Mouse (Mus musculus) thymus, postnatal 4 days (tissue): ENCODE results near the gene Rsad2.
"Not testable (repeated sequence)": the region's sequence is repeated elsewhere in the genome, so short reads cannot be mapped to it uniquely, and the experiment has no call there.

ENCODE experiments used
- DNase-seq: peaks from one replicate; pipeline ENCODE4 v3.0.0; 2021

The Rsad2 gene

DNA sequence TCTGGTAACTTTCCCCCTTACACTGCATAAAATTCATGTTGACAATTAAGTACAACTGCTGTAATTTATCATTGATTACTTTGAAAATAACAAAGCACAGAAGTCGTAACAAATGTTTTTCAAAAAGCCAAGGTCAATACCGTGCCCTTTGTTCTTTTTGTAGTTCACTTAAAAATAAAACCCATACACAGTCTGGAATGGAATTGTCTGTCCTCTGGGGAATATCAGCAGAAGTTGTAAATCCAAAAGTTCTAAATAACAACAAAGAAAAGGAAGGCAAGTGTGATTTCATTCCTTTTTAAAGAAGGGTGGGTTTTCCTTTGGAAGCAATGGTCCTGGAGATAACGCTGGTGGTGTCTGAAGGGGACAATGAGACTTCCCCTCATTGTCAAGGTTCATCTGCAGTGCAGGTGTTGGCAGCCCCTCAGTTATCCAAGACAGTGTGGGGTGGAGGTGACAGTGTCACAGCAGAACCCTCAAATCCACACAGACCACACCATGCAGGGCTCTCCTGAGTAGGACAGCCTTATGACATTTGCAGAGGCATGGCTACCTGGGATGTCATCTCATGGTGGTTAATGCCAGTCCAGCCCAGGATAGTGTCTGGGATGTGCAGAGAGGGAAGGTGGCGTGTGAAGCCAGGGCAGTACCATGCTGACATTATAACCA, 9.7 kb downstream of the Rsad2 start:
- no peak for DNase-seq

GRCm38 (mm10) chr12:26444511-26444910, 11.7 kb downstream of the Rsad2 start:
- no peak for DNase-seq

GRCm38 (mm10) chr12:26444054-26444453, 12.2 kb downstream of the Rsad2 start:
- DNase-seq = peak; percentile 80

GRCm38 (mm10) chr12:26439366-26439765, 16.9 kb downstream of the Rsad2 start:
- no peak for DNase-seq

DNA sequence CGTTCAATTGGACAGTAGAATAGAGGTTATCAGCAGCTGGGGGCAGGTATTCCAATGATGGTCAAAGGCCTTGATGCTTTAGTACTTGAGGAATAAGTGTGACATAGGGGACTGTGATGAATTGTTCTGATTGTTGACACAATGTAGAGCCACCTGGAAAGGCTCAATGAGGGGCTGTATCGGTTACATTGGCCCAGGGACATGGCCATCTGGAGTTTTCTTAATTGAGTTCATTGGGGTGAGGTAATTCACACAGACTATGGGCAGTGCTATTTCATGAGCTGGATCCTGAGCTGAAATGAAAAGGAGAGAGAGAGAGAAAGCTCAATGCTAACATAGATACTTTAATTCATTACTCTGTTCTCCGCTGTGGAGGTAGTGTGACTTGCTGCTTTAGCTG, 18.3 kb downstream of the Rsad2 start:
- DNase-seq = no peak

GRCm38 (mm10) chr12:26436334-26436733, 19.9 kb downstream of the Rsad2 start:
- DNase-seq = no peak

DNA sequence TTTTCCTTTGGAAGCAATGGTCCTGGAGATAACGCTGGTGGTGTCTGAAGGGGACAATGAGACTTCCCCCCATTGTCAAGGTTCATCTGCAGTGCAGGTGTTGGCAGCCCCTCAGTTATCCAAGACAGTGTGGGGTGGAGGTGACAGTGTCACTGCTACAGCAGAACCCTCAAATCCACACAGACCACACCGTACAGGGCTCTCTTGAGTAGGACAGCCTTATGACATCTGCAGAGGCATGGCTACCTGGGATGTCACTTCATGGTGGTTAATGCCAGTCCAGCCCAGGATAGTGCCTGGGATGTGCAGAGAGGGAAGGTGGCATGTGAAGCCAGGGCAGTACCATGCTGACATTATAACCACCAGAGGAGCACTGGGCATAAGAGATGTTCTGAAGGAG, 27.5 kb downstream of the Rsad2 start:
- not testable (repeated sequence) for DNase-seq

DNA sequence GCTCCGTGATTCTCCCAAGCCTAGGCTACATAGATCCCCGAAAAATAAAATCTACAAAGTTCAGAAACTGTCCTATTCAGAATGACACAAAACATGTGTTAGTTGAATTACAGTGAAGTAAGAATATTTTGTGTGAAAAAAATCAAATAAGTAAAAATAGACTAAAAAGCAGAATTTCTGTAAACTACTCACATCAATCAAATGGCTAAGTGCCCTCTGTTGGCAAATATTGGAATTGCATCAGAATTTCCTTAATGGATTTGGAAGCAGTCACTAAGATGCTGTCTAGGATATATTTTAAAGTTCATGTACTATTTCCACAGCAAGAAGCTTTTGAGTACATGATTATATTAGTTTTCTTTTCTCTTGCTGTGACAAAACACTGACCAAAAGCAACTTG, 31.4 kb downstream of the Rsad2 start:
- DNase-seq = no peak

DNA sequence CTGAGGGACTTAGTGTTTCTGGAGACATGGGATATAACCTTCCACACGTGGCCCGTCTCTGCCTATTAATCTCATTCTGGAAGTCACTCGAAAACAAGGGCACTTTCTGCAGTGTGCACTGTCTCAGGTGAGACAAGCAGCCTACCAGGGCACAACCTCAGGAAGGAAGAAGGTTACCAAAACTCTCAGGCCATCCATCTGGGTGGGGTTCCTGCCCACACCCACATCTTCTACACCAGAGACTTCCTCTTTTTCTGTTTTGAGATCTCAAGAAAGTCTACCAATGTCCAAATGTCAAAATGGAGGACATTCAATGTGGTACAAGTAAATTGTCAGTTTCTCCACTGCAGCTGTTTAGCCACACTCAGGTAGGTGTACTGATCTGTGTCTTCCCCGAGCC, 37.9 kb downstream of the Rsad2 start:
- no peak for DNase-seq

GRCm38 (mm10) chr12:26416636-26417295, 39.5 kb downstream of the Rsad2 start:
- no peak for DNase-seq

DNA sequence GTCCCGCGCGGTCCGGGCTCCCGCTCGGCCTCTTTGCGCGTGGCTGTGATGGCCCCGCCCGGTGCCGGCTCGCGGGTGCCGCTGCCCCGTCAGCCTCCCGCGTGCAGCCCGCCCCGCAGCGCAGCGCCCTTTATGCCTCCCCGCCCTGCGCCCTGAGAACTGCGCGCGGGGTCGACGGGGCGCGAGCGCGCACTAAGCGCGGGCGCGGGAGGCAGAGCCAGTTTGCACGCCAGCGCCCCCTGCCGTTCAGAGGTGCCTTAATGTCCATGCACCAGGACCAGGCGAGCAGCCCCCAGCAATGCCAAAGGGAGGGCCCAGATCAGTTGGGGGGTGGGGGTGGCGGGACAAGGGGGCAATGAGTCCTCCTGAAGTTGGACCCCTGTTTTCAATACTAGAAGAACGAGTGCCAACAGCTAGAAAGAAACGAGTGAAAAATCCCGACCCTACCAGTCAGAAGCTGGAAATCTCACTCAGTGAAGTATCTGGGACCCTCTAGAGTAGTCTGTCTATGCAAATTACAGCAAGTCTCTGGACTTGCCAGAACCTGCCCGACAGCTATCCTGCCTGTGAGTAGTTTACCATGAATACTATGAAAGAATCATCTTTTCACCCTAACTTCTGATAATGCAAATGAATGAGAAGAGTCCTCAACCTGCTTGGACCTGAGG, 41.0 kb downstream of the Rsad2 start, which contains the start of gene Rnf144a:
TSS of gene Rnf144a (minus strand) at position 151 of the 668 bp plus-strand sequence.
- DNase-seq = peak; percentile 99

- DNase-seq = peak; percentile 70
Measured at GRCm38 (mm10) chr12:26414451-26415103, 41.7 kb downstream of the Rsad2 start.

DNA sequence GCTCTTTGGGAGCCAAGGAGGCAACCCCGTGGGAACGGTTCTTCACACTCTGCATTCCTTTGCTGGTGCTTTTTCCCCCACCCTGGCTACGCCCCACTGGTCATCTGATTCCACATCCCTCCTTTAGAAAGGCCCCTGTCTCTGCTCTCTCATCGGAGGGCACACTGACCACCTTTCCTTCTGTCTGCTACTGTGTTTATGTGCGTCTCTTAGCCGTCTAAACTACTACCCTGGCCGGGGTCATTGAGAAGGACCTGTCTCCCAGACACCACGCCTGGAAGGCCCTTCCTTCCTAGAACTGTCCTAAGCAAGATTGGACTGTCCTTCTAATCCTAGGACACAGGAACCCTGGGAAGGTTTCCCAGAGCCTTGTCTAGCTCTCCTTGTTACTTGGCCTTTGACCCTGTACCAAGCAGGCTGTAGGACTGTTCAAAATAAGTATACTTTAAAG, 42.3 kb downstream of the Rsad2 start:
- DNase-seq = peak; percentile 21

DNA sequence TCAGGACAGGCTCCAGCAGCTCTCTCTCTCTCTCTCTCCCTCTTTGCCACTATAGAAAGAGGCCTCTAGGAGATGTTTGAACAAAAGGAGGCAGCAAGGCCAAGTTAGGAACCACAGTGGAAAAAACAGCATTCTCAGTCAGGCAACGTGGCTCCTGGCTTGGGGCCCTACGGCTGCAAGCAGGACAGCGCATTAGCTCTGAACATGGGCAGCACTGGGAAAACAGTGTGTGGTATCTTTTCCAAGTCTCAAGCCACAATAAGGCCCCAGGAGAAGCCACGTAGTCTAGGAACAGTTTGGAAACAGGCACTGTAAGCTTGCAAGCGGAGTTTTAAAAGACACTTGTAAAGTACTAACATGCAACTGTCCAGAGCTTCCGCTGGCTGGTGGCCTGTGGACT, 43.5 kb downstream of the Rsad2 start:
- DNase-seq = no peak

- DNase-seq = no peak
Measured at GRCm38 (mm10) chr12:26411841-26412450, 44.3 kb downstream of the Rsad2 start.

DNA sequence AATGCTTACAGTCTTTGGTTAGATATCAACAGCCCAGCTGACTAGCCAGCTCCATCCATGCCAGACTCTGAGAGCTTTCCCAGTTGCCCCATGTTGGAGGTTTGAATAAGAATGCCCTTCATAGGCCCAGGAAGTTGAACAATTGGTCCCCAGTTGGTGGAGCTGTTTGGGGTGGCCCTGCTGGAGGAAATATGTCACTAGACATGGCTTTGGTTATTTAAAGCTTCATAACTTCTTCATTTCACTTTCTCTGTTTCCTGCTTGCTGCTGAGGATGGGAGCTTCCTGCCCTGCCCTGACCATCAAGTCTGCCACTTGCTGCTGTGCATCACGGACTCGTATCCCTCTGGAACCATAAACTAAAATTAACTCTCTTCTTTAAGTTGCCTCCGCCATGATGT, 45.8 kb downstream of the Rsad2 start:
- DNase-seq = no peak

- no peak for DNase-seq
Measured at GRCm38 (mm10) chr12:26408707-26409106, 47.5 kb downstream of the Rsad2 start.

DNA sequence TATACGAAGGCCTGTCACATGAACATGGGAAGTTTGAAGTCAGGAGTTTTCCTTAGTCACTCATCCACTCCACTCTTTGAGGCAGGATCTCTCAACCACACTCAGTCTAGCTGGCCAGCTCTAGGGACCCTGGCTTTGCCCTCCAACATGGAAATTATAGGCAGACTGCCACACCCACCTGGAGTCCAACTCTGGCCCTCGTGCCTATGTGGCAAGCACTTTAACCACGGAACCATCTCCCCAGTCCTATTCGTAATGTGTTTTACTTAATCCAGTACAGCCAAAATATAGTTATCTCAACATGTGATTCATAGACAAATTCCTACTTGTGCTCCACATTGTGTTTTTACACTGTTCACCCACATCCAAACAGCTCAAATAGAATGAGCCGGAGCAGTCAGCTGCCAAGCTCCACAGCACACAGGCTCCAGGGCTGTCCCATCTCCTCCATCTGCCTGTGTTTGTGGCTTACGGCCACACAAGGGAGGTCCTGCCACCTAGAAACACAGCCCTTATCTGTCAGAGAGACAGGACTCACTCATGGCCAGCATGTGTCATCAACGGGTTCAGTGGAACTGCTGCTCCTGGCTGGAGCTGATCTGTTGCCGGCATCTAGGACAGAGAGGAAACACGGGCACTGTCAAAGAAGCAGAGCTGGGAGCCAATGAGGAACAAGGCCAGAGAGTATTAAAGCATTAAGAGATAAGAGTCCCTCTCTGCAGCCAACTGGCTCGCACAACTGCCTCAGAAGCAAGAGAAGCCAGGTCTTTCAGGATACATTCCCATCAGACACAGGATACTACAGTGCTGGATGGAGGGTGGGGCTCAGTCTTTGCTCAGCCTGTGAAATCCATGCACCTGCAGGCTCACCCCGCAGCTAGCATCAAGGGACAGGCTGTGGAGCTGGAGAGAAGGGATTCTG, 51.2 kb downstream of the Rsad2 start:
- no peak for DNase-seq

GRCm38 (mm10) chr12:26403372-26404125, 52.7 kb downstream of the Rsad2 start:
- DNase-seq = no peak

DNA sequence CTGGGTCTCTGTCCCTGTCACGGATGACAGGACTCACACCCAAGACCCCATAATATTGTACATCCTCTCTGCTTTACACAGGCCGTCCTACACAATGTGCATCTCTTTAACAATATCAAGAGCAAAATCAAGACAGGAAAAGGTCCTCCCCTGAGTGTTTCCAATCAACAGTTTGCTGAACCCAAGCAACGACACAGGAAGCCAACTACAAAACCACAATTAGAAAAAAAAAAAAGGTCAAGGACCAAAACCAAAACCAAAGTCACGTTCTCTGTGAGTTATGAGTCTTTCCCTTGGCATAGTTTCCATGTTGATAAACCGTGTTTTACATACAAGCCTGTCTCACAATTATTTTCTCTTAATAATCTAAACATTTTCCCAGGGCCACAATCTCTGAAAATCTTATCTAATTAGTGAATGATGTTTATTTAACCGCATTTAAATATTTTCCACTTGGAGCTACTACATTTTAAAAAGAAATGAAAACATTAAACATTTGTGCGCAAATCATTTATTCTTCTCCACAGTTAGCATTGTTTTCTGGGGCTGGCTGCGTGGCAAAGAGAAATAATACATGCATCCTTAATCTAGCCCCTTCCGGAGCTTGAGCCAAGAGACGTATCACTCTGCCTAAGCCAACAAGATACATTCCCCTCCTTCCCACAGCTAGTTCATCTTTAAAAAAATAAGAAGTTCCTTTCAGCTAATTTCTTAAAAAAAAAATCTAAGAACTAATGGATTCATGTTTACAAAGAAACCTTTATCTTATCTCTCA, 54.4 kb downstream of the Rsad2 start:
- DNase-seq = no peak
